Mouse (Mus musculus): Measurements from ENCODE around the gene Zfp618. TPM values are rescaled to one million over a fixed set of nuclear protein-coding genes. Genes with fewer than 3 reads are reported as not detected.

The Zfp618 gene
- polyA plus RNA-seq, 1 experiment: 12.8 TPM

DNA sequence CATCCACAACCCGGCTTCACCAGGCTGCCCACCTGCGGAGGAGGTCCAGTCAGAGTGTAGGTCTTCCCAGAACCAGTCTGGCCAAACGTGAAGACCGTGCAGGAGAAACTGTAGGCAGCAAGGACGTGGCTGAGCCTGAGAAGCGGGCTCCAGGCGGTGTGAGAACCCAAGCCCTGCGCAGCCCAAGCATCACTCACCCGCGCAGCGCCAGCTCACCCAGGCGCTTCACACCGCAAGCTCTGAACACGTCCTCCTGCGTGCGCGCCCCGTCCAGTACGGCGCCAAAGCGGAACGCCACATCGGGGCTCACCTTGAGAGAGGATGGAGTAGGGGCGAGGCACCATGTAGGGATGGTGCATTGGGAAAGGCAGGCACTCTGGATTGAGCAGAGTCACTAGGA is 205.7 kb downstream of the Zfp618 start:
- H3K36me3 ChIP-seq (ENCODE audit: control insufficient read depth, insufficient read depth, low read length): no peaks in the 10 kb centered on the region
- H3K4me3 ChIP-seq (ENCODE audit: control insufficient read depth, low read depth, low read length): no peak overlapping the region
- TF ChIP-seq POLR2A (IDR thresholded peaks at IDR 0.05; ENCODE audit: control insufficient read depth, low read depth, low read length): no peak
- TF ChIP-seq CTCF (IDR thresholded peaks at IDR 0.05; ENCODE audit: control insufficient read depth, insufficient read depth, insufficient replicate concordance, low read depth, low read length): no peak
- no peaks in the 10 kb centered on the region for H3K27me3 ChIP-seq (ENCODE audit: control insufficient read depth, insufficient read depth, low read length)
- H3K27ac ChIP-seq (ENCODE audit: control insufficient read depth, insufficient read depth, low read depth, low read length): no peak overlapping the region
- no peaks in the 10 kb centered on the region for H3K4me1 ChIP-seq (ENCODE audit: control insufficient read depth, insufficient read depth, low read length)

DNA sequence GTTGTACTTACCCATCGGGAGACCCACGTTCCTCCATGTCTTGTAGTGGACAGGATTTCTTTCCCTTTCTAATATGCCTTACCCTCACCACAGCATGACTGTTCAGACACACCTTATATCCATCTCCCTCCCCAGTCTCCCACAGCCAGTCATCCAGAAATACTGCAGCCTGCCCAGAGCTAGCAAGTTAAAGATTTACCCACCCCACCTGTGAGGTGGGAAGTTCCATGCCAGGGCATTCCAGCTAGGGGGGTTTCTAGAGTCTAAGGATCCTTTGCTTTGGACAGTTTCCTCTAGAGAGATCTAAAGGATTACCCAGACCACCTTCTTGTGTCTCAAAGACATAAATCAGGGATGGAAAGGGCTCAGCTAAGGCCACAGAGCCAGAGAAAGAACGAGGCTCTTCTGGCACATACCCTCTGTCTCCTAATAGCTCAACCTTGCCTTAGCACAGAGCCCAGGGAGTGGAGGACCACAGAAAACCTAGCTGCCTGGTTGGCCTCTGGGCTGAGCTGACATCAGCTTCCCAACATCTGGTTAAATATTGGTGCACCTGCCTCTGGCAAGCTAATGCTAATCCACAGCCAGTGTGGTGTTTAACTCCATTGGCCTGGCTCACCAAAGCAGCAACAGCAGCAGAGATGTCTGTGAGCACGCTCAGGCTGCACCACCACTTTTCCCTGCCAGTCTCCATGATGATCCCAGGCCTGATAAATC is 206.8 kb downstream of the Zfp618 start, which contains the start of gene Kif12:
TSS of gene Kif12 (minus strand) at position 163 of the 717 bp plus-strand sequence.
- no peaks in the 10 kb centered on the region for H3K36me3 ChIP-seq (ENCODE audit: control insufficient read depth, insufficient read depth, low read length)
- H3K4me3 ChIP-seq (ENCODE audit: control insufficient read depth, low read depth, low read length): no peak within 1 kb of the TSS
- no peaks in the 10 kb centered on the region for H3K27me3 ChIP-seq (ENCODE audit: control insufficient read depth, insufficient read depth, low read length)
- TF ChIP-seq CTCF (IDR thresholded peaks at IDR 0.05; ENCODE audit: control insufficient read depth, insufficient read depth, insufficient replicate concordance, low read depth, low read length) (no peak), POLR2A (IDR thresholded peaks at IDR 0.05; ENCODE audit: control insufficient read depth, low read depth, low read length) (no peak)
- H3K4me1 ChIP-seq (ENCODE audit: control insufficient read depth, insufficient read depth, low read length): no peaks in the 10 kb centered on the region
- H3K27ac ChIP-seq (ENCODE audit: control insufficient read depth, insufficient read depth, low read depth, low read length): no peak within 1 kb of the TSS

DNA sequence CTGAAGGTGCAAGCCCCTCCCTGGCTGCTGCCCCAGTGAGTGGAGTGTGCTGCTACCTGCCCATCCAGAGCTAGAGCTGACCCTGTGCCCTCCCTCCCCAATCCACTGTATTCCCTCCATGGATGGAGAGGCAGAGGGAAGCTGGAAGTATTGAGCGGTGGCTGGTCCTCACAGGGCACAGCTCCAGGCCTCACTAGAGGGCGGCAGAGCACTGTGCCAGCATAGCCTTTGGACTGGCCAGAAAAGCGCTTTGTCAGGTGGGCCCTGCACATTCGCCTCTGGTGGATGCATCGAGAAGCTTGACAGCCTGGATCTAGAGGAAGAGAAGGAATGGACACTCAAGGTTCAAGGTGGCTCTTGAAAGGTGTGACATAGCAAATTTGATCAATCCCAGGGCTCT is 216.2 kb downstream of the Zfp618 start:
- TF ChIP-seq CTCF (IDR thresholded peaks at IDR 0.05; ENCODE audit: control insufficient read depth, insufficient read depth, insufficient replicate concordance, low read depth, low read length) (peak; percentile 76; the same call in 1 of the 2 replicates), POLR2A (IDR thresholded peaks at IDR 0.05; ENCODE audit: control insufficient read depth, low read depth, low read length) (no peak)
- Histone ChIP-seq H3K36me3 (ENCODE audit: control insufficient read depth, insufficient read depth, low read length) (no peaks in the 10 kb centered on the region), H3K4me1 (ENCODE audit: control insufficient read depth, insufficient read depth, low read length) (no peaks in the 10 kb centered on the region), H3K27ac (ENCODE audit: control insufficient read depth, insufficient read depth, low read depth, low read length) (no peak overlapping the region), H3K27me3 (ENCODE audit: control insufficient read depth, insufficient read depth, low read length) (no peaks in the 10 kb centered on the region), H3K4me3 (ENCODE audit: control insufficient read depth, low read depth, low read length) (no peak overlapping the region)

DNA sequence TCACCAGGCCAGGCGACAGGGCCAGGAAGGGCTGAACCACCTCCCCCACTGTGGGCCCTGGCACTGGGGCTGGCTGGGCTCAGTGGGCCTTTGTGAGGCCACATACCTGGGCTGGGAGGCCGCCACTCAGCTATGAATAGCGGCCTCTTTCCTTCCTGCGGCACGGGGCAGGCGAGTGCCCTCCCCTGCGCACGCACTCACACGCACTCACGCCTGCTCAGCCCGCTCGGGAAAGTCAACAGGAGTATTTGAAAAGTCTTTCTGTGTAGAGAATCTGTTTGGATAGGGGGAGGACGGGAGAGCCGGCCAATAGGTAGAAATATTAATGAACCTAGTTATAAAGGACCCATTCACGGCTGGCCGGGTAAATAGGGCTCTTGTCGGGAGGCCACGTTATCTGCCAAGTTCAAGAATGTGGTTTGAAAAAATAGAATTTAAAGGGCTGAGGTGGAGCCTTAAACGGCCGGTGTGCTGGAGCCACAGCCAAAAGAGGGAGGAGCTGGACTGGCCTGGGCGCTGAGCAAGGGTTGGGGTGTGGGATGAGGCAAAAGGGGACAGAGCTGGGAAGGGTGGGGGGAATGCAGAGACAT is 221.0 kb downstream of the Zfp618 start:
- Histone ChIP-seq H3K27ac (ENCODE audit: control insufficient read depth, insufficient read depth, low read depth, low read length) (no peak overlapping the region), H3K36me3 (ENCODE audit: control insufficient read depth, insufficient read depth, low read length) (no peaks in the 10 kb centered on the region), H3K27me3 (ENCODE audit: control insufficient read depth, insufficient read depth, low read length) (no peaks in the 10 kb centered on the region), H3K4me3 (ENCODE audit: control insufficient read depth, low read depth, low read length) (no peak overlapping the region), H3K4me1 (ENCODE audit: control insufficient read depth, insufficient read depth, low read length) (no peaks in the 10 kb centered on the region)
- TF ChIP-seq POLR2A (IDR thresholded peaks at IDR 0.05; ENCODE audit: control insufficient read depth, low read depth, low read length): no peak
- no peak for TF ChIP-seq CTCF (IDR thresholded peaks at IDR 0.05; ENCODE audit: control insufficient read depth, insufficient read depth, insufficient replicate concordance, low read depth, low read length)

Other genes starting within 250 kb of the Zfp618 start
- 2.1 and 2.7 TPM in 2 replicates for gene Ambp, start 189.2 kb downstream of the Zfp618 start, polyA plus RNA-seq (2012; rRNA removed)
- 0.04 TPM in 1 of 2 replicates, not detected in the other for gene Kif12, start 206.6 kb downstream of the Zfp618 start, polyA plus RNA-seq (2012; rRNA removed)
- gene Col27a1, start 248.4 kb downstream of the Zfp618 start, polyA plus RNA-seq (2012; rRNA removed): 15.3 and 17.9 TPM in 2 replicates

Data from testis, adult 2 months (tissue).